Mouse (Mus musculus) heart, postnatal 0 days (tissue): Measurements from ENCODE around the gene Slc26a8.

Source experiments
- CTCF ChIP-seq: IDR thresholded peaks from 2 replicates; pipeline ENCODE4 v1.5.1; 2016; ENCODE audit warnings: antibody characterized with exemption, control low read depth, low read depth
- EP300 ChIP-seq: IDR thresholded peaks from 2 replicates; pipeline ENCODE4 v1.6.1; 2016; ENCODE audit warnings: antibody characterized with exemption, low read depth

DNA sequence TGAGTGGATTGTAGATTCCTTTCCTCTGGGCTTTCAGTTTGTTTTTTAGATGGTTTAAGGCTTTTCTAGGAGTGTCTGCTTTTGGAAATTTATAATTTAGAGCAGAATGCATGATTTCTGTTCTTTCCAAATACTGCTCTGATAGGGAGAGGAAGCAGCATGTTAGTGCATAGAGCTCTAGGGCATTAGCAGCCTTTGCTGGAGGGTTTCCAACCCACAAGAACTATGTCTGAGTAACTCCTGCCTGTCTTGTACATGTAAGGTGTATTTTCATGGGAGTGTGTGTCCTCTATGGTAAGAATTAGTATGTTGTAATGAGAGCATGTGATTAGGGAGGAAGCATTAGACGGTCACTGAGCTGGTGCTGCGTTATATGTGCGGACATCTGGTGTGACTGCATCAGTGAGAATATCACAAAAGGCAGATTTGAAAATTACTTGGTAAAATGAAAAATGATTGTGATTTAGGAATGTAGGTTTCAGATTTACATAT, 17.1 kb upstream of the Slc26a8 start:
- TF ChIP-seq EP300 (no peak), CTCF (no peak)
